Mouse (Mus musculus) heart, embryonic 11.5 days (tissue): ENCODE measurements around the gene Clec11a. TPM values are rescaled to one million over a fixed set of nuclear protein-coding genes. Genes with fewer than 3 reads are reported as not detected.
A peak's percentile ranks its signal among the peaks of the same experiment; 100 is the strongest.

Source experiments
- ATAC-seq: fragments of 200-750 bp; cut with Nextera tagmentation; replicated peaks from 2 replicates; pipeline ENCODE4 v1.8.0; 2017; ENCODE audit warnings: moderate library complexity; ENCODE audit not compliant: insufficient number of reproducible peaks, low FRiP score, low TSS enrichment
- H3K27ac ChIP-seq: fragments of 300-500 bp; sonication (generic); 2 replicates; pipeline ENCODE4 v1.5.1; 2014; ENCODE audit warnings: mild to moderate bottlenecking, low read depth, low read length
- H3K27me3 ChIP-seq: fragments of 300-500 bp; sonication (generic); 2 replicates; pipeline ENCODE4 v1.6.1; 2014; ENCODE audit warnings: mild to moderate bottlenecking, low read length, mixed read lengths; ENCODE audit not compliant: control insufficient read depth, insufficient read depth
- H3K36me3 ChIP-seq: fragments of 300-500 bp; sonication (generic); 2 replicates; pipeline ENCODE4 v1.6.1; 2014; ENCODE audit warnings: mild to moderate bottlenecking, low read length, moderate library complexity, mixed read lengths; ENCODE audit not compliant: control insufficient read depth, insufficient read depth
- H3K4me1 ChIP-seq: fragments of 300-500 bp; sonication (generic); 2 replicates; pipeline ENCODE4 v1.6.1; 2014; ENCODE audit warnings: low read length; ENCODE audit not compliant: control insufficient read depth, insufficient read depth
- H3K4me2 ChIP-seq: fragments of 300-500 bp; sonication (generic); 2 replicates; pipeline ENCODE4 v1.6.1; 2014; ENCODE audit warnings: mild to moderate bottlenecking, moderate library complexity
- H3K4me3 ChIP-seq: fragments of 300-500 bp; sonication (generic); 2 replicates; pipeline ENCODE4 v1.5.1; 2014; ENCODE audit warnings: low read depth, low read length
- H3K9ac ChIP-seq: fragments of 300-500 bp; sonication (generic); 2 replicates; pipeline ENCODE4 v1.6.1; 2014; ENCODE audit warnings: mild to moderate bottlenecking, low read depth, low read length, moderate library complexity
- H3K9me3 ChIP-seq: fragments of 300-500 bp; sonication (generic); replicated peaks from 2 replicates; pipeline ENCODE4 v1.6.1; 2016; ENCODE audit warnings: low read length; ENCODE audit not compliant: control insufficient read depth
- WGBS: fragments of 180-500 bp; shearing (Covaris S2); extraction: QIAGEN DNeasy Blood & Tissue Kit; methylation state at CpG from one replicate; pipeline ENCODE4 v1.1.7; 2014; ENCODE audit not compliant: insufficient replicate concordance; 5-methylcytosine and 5-hydroxymethylcytosine counted together
- polyA plus RNA-seq: library from polyadenylated mRNA; unstranded; fragments of >200 nt; fragmentation: Nextera tagmentation; extraction: Ambion mirVana; gene quantifications from 2 replicates; pipeline ENCODE4 v1.2.1, GENCODE M21; 2014

Clec11a gene
- polyA plus RNA-seq, 1 experiment from 2014 or later = 0.84 TPM

- peaks cover 30% of the 10 kb centered on the region for H3K27me3 ChIP-seq
Observed at GRCm38 (mm10) chr7:44262791-44263643, 43.7 kb downstream of the Clec11a start.

DNA sequence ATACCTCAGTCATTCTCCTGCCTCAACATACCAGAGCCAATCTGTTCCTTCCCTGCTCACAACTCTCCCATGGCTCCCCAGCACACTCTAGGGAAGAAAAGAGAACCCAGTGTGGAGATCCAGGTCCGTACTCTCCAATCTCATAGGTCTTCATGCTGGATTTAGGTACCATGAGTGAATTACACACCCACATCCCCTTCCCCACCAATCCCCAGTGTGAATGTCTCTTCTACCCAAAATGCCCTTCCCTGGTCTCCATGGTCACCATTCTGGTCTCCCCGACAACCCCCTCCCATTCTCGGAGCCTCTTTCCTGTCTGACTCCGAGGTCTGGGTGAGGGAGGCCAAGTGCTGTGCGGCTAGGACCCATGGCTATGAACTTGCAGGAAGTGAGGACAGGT is 45.6 kb downstream of the Clec11a start, which contains the start of gene Gm15517:
Gene Gm15517 (plus strand): TSS at position 301 of the 400 bp plus-strand sequence.
- no peak within 1 kb of the TSS for H3K27ac ChIP-seq
- 50% methylated on average over 5 of the region's 5 CpGs for WGBS
- no peak within 1 kb of the TSS for H3K4me3 ChIP-seq
- H3K4me2 ChIP-seq = no peak within 1 kb of the TSS
- H3K4me1 ChIP-seq = no peaks in the 10 kb centered on the region
- H3K9ac ChIP-seq = no peak within 1 kb of the TSS
- ATAC-seq = no peak
- no peaks in the 10 kb centered on the region for H3K9me3 ChIP-seq
- peaks cover 25% of the 10 kb centered on the region for H3K27me3 ChIP-seq
- H3K36me3 ChIP-seq = no peaks in the 10 kb centered on the region

More at GRCm38 (mm10) chr7:44262791-44263643, 43.7 kb downstream of the Clec11a start:
- H3K9ac ChIP-seq = no peak overlapping the region
- ATAC-seq = 0 out of 2 replicates have a peak, but pooled peaks have one; percentile 24
- H3K9me3 ChIP-seq = no peaks in the 10 kb centered on the region
- WGBS = 4% methylated on average over 34 of the region's 34 CpGs
- no peaks in the 10 kb centered on the region for H3K36me3 ChIP-seq
- peak overlapping the region; percentile 45 for H3K4me2 ChIP-seq
- H3K4me1 ChIP-seq = no peaks in the 10 kb centered on the region
- H3K27ac ChIP-seq = no peak overlapping the region
- no peak overlapping the region; the same call in 1 of the 2 replicates for H3K4me3 ChIP-seq

DNA sequence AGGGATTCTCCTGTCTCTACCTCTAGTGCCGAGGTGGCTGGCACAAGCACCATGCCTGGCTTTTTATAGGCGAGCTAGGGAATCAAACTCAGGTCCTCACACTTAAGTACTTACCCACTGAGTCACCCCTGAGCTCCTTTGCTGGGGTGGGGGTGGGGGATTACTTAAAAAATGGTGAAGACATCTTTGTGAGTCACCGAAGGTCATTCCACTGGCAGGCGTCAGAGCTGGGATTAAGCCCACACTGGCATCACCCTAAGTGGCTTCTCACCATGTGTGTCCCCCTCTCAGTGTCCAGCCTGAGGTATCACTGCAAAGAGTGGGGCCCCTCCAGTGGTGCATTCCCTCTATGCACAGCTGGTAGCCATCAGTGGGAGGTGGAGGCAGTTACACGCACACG is 46.3 kb downstream of the Clec11a start:
- WGBS = 66% methylated on average over 6 of the region's 6 CpGs
- H3K27me3 ChIP-seq = peaks cover 25% of the 10 kb centered on the region
- H3K4me2 ChIP-seq = no peak overlapping the region
- H3K36me3 ChIP-seq = no peaks in the 10 kb centered on the region
- H3K9ac ChIP-seq = no peak overlapping the region
- no peak for ATAC-seq
- no peak overlapping the region for H3K27ac ChIP-seq
- H3K9me3 ChIP-seq = no peaks in the 10 kb centered on the region
- H3K4me3 ChIP-seq = no peak overlapping the region
- H3K4me1 ChIP-seq = no peaks in the 10 kb centered on the region

DNA sequence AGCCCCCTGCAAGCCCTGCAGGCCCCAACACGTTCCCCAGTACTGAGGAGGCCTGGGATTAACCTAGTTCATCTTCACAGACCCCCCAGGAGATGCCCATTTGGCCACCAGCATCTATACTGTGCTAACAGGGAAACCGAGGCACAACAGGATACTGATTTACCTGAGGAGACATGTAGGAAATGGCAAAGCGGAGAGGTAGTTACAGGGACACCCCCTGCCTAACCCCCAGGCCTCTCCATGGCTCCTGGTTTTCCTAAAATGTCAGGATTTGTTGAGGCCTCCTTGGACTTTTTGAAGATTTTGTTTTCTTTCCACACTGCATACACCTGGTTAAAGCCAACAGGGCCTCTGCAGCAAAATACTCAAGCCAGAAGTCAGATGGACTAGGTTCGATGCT is 49.4 kb downstream of the Clec11a start, which contains the start of gene Acp4:
Gene Acp4 (minus strand): TSS at position 101 of the 400 bp plus-strand sequence.
- Histone ChIP-seq H3K4me3 (no peak within 1 kb of the TSS), H3K9ac (no peak within 1 kb of the TSS), H3K4me2 (no peak within 1 kb of the TSS), H3K4me1 (no peaks in the 10 kb centered on the region), H3K27ac (no peak within 1 kb of the TSS), H3K36me3 (no peaks in the 10 kb centered on the region), H3K9me3 (no peaks in the 10 kb centered on the region), H3K27me3 (peaks cover 6% of the 10 kb centered on the region; the same call in 1 of the 2 replicates)
- 71% methylated on average over 4 of the region's 4 CpGs for WGBS
- ATAC-seq = no peak

DNA sequence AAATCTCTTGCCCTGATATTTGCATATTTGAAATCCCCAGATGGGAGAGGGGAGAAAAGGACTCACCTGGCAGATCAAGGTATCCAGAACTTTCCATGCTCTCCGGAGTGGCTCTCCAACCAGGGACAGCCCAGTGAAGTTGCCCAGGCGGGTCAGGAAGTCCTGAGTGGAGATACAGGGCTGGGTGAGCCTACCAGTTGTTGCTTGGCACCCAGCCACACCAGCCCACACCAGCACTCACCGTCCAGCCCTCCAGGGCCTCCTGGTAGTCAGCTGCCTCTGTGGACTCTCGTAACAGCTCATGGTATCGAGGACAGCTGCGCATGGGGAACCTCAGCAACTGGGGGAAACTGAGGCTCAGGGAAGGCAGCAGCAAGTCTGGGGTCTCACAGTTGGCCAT is 51.8 kb downstream of the Clec11a start:
- Histone ChIP-seq H3K9ac (no peak overlapping the region), H3K27ac (no peak overlapping the region), H3K4me1 (no peaks in the 10 kb centered on the region), H3K4me3 (no peak overlapping the region), H3K27me3 (no peaks in the 10 kb centered on the region), H3K36me3 (peaks cover 11% of the 10 kb centered on the region), H3K9me3 (no peaks in the 10 kb centered on the region), H3K4me2 (no peak overlapping the region)
- WGBS = 71% methylated on average over 6 of the region's 6 CpGs
- ATAC-seq = no peak

GRCm38 (mm10) chr7:44253023-44253616 is 53.6 kb downstream of the Clec11a start:
- no peak for ATAC-seq
- peaks cover 20% of the 10 kb centered on the region for H3K36me3 ChIP-seq

More at GRCm38 (mm10) chr7:44253023-44253616, 53.6 kb downstream of the Clec11a start:
- WGBS = 62% methylated on average over 15 of the region's 15 CpGs
- H3K4me2 ChIP-seq = no peak overlapping the region
- H3K27me3 ChIP-seq = no peaks in the 10 kb centered on the region
- H3K9ac ChIP-seq = no peak overlapping the region
- H3K9me3 ChIP-seq = no peaks in the 10 kb centered on the region
- no peaks in the 10 kb centered on the region; the same call in 1 of the 2 replicates for H3K4me1 ChIP-seq
- no peak overlapping the region for H3K4me3 ChIP-seq
- no peak overlapping the region for H3K27ac ChIP-seq

Other genes with a start within 250 kb of the Clec11a start
- not detected in 2 replicates for gene Klk1b21, start 204.6 kb downstream of the Clec11a start, polyA plus RNA-seq
- gene Klk1b22, start 194.2 kb downstream of the Clec11a start, polyA plus RNA-seq = not detected in 2 replicates
- gene Klk1b16, start 170.1 kb downstream of the Clec11a start, polyA plus RNA-seq = not detected in 2 replicates
- not detected in 2 replicates for gene Klk1b24, start 118.7 kb downstream of the Clec11a start, polyA plus RNA-seq
- not detected in 2 replicates for gene Klk1b3, start 108.7 kb downstream of the Clec11a start, polyA plus RNA-seq
- gene Klk1b4, start 99.5 kb downstream of the Clec11a start, polyA plus RNA-seq = not detected in 2 replicates
- not detected in 2 replicates for gene Klk1b5, start 91.0 kb downstream of the Clec11a start, polyA plus RNA-seq
- gene Klk1, start 81.5 kb downstream of the Clec11a start, polyA plus RNA-seq = not detected in 2 replicates
- not detected in 2 replicates for gene Gm36864, start 70.7 kb downstream of the Clec11a start, polyA plus RNA-seq
- gene 1700028J19Rik, start 60.2 kb downstream of the Clec11a start, polyA plus RNA-seq = 0.68 and 1.7 TPM in 2 replicates
- gene 2410002F23Rik, start 60.2 kb downstream of the Clec11a start, polyA plus RNA-seq = 61.5 and 76.0 TPM in 2 replicates
- gene Acp4, start 49.5 kb downstream of the Clec11a start, polyA plus RNA-seq = not detected in 2 replicates
- gene Gm15517, start 45.5 kb downstream of the Clec11a start, polyA plus RNA-seq = not detected in 2 replicates
- gene Shank1, start 3.4 kb upstream of the Clec11a start, polyA plus RNA-seq = 1.1 and 1.3 TPM in 2 replicates
- gene Syt3, start 77.2 kb upstream of the Clec11a start, polyA plus RNA-seq = 0.32 and 0.59 TPM in 2 replicates
- gene 1700008O03Rik, start 78.9 kb upstream of the Clec11a start, polyA plus RNA-seq = 0.65 and 1.0 TPM in 2 replicates
- gene Lrrc4b, start 122.1 kb upstream of the Clec11a start, polyA plus RNA-seq = 2.4 and 3.5 TPM in 2 replicates
- gene Aspdh, start 158.5 kb upstream of the Clec11a start, polyA plus RNA-seq = 1.3 and 1.5 TPM in 2 replicates
- 169 and 181 TPM in 2 replicates for gene Josd2, start 161.1 kb upstream of the Clec11a start, polyA plus RNA-seq
- gene Emc10, start 189.6 kb upstream of the Clec11a start, polyA plus RNA-seq = 75.1 and 87.1 TPM in 2 replicates
- gene Fam71e1, start 189.7 kb upstream of the Clec11a start, polyA plus RNA-seq = 8.9 and 10.6 TPM in 2 replicates
- gene Mybpc2, start 217.8 kb upstream of the Clec11a start, polyA plus RNA-seq = 0.37 and 0.47 TPM in 2 replicates
- not detected in 2 replicates for gene Spib, start 225.2 kb upstream of the Clec11a start, polyA plus RNA-seq
- gene Pold1, start 241.9 kb upstream of the Clec11a start, polyA plus RNA-seq = 40.1 and 43.1 TPM in 2 replicates
- gene Nr1h2, start 247.0 kb upstream of the Clec11a start, polyA plus RNA-seq = 48.5 and 53.4 TPM in 2 replicates